Mouse (Mus musculus): Measurements from ENCODE around the gene Cib3.

The Cib3 gene

DNA sequence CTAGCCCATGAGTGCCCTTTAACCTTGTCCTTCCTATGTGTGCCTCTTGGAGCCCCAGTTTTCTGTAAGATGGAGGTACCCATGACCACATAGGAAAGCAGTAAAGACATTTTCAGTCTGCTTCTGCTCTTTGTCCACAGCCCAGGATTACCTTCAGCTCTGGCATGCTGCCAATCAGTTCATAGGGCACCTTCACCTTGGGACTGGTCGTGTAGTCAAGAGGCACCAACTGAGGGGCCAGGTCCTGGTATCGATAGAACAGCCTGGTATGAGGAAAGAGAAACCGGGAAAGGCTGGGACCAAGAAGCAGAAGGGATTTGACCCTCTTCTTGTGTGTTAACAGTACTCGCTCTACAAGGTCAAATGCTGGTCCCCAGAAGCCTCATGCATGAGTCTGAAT lies 2.4 kb downstream of the Cib3 start:
- no peak for DNase-seq

DNA sequence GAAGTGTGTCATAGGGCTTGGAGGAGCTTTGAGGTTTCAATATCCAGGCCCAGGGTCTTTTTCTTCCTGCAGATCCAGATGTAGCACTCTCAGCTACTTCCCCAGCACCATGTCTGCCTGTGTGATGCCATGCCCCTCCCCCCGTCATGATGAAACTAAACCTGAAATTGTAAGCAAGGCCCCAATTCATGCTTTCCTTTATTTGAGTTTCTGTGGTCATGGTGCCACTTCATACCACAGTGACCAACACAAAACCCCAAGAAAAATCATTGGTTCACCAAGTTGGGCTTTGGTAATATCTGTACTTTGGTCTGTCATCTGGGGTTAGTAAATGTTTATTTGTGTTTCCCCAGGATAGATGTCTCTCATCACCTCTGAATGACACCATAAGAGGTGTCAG lies 4.1 kb downstream of the Cib3 start:
- no peak for DNase-seq

DNA sequence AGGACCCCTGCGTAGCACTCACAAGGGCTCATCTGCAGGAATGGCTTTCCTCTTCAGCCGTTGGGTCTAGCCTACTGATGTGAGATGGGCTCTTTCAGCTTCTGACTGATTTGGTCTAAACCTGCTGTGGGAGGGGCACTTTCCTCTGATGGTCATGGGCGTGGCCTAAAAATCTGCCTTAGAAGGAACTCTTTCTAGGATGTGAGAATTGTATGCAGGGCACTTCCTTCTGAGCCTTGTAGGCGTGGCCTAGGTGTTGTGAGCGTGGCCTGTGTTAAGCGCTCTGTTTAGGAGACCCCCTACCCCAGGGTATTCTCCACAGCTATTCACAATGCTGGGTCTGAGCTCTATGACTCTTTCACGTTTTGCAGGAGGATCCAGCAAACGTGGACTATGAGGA lies 14.6 kb downstream of the Cib3 start:
- no peak for DNase-seq

- DNase-seq = no peak
Measured at GRCm38 (mm10) chr8:72192065-72192464, 20.6 kb downstream of the Cib3 start.

DNA sequence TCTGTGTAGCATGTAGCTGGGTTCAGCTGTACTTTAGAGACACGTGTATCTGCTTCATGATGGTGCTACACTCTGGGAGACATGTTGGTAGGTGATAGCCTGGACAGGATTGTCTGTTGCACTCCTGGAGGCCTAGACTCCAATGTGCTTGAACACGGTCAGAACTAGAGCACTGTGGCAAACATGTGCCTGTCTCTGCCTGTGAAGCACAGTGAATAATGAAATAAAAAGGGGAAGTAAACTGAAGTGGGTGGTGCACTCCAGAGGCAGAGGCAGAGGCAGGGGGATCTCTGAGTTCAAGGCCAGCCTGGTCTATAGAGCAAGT lies 22.5 kb downstream of the Cib3 start:
- DNase-seq = no peak

GRCm38 (mm10) chr8:72189417-72190214 lies 23.0 kb downstream of the Cib3 start, which contains the start of gene Hsh2d:
TSS of gene Hsh2d (plus strand) at chr8:72189638.
- DNase-seq = no peak

GRCm38 (mm10) chr8:72187793-72188331 lies 24.8 kb downstream of the Cib3 start:
- no peak for DNase-seq

- no peak for DNase-seq
Measured at GRCm38 (mm10) chr8:72183554-72184202, 29.0 kb downstream of the Cib3 start.

- peak; percentile 65 for DNase-seq
Measured at GRCm38 (mm10) chr8:72177346-72177925, 35.2 kb downstream of the Cib3 start.

DNA sequence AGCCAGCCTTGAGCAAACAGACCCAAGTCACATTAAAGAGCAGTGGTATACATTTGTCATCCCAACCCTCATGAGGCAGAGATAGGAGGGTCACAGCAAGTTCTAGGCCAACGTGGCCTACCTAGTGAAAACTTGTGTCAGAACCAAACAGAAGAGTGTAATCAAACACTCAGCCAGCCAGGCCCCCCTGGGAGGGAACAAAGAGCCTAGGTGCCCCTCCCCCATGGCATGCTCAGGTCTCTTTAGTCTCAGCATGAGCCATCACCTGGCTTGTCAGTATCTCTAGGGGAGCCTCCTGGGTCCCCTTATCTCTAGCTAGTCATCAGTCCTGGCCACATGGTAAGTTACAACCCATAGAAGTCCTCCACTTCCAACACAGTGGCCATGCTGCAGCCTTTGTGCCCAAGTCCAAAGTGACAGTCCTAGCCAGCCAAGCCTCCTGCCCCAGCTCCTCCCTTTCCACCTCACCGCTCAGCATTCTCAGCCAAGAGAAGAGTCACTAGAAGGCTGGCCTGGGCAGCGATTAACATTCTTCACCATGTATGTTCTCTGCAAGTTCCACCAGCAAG lies 42.9 kb downstream of the Cib3 start:
- no peak for DNase-seq

DNA sequence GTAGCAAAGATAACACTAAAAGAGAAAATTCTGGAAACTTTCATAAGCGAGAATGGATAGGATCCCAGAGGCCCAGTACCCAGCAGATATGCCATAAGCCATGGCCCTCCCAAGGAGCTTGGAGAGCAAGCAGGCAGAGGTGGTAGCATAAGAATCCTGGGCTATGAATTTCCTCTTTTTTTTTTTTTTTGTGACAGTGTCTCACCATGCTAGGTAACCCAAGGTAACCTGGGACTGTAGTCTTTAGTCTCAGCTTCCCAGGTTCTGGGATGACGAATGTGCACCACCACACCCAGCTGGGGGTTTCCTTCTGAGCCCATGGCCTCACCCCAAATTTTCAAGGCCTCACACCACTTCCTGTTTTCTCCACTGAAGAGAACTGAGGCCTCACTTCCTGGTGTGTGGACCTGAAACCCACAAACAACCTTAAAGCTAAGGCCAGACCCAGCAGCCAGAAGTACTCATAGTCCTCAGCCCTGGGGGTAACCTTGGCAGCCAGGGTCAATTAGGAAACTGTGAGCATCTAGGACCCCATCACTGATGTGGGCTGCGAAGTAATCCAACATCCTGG lies 43.5 kb downstream of the Cib3 start:
- no peak for DNase-seq

DNA sequence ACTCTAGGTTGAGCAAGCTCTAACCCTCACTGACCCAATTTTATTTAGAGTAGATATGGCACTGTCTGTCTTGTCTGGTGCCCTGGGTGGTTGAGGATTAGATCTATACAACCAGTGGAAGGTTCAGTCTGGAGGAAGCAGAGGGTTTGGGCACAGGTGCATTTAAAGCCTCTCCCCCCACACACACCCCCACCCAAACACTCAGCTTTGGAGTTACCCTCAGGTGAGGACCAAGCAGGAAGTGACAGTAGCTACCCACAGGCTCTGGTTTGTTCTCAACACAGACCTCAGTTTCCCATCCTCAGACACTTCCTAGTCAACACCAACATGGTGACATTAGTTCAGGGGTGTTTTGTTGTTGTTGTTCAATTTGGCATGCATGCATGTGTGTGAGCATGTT lies 49.8 kb downstream of the Cib3 start:
- DNase-seq = no peak

- DNase-seq = peak; percentile 100
Measured at GRCm38 (mm10) chr8:72160707-72161697, 51.6 kb downstream of the Cib3 start, which contains the start of gene Rab8a. TSS of gene Rab8a (plus strand) at chr8:72161200.

GRCm38 (mm10) chr8:72160007-72160406 lies 52.6 kb downstream of the Cib3 start:
- no peak for DNase-seq

DNA sequence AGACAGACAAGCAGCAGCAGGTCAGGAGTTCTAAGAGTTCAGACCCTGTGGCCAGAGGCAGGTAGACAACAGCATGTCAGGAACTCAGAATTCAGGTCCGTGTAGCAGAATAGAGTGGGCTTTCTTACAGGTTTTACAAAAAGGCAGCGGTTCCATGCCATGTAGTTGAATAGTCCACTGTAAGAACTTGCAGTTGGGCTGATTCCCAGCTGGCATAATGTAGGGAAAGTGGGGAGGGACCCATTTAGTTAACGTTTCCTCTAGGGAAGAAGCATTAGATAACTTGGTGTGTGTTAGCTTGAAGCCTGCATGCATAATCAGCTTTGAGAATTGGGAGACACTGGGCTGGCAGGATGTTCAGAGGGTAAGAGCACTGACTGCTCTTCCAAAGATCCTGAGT lies 53.9 kb downstream of the Cib3 start:
- DNase-seq = no peak

DNA sequence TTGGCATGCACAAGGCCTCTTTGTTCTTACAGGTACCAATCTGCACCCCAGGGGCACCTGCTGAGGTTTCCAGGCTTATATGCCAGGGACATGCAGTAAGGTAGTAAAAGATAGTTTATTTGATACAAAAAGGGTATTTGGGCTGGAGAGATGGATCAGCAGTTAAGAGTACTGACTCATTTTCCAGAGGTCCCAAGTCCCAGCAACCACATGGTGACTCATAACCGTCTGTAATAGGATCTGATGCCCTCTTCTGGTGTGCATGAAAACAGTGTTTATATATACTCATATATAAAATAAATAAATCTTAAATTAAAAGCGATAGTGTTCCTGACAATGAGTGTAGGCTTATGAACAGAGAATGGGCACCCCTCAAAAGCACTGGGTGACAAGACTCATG lies 54.5 kb downstream of the Cib3 start:
- DNase-seq = no peak

All from right cerebral cortex, adult 18-20 months (tissue).